Mouse (Mus musculus): ENCODE results near the gene Tprg.

Tprg gene

DNA sequence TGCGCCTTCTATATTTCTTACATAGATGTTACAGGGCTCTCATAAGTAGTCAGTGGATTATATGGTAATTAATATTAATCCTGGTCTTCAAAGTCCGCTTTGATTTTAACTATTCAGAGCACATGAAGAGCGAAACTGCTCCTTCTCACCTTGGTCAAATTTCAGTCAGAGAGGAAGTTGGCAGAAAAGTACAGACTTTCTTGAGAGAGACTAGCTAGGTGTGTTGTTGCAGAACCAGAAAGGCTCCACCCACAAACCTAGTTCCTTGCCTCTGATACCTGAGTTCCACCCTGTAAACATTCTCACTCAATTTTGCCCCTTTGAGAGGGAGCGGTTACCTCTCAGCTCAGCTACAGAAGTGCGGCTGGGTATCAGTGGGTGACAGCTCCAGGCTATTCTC is at the start of gene Tprg:
Gene Tprg, plus strand, starts transcription at position 301 of the 400 bp plus-strand sequence.
- in situ Hi-C loops (cut with MboI, MseI), result no loop called here

GRCm38 (mm10) chr16:25238274-25239050 is 48.2 kb upstream of the Tprg start:
- in situ Hi-C loops (cut with MboI, MseI), result no loop called here

DNA sequence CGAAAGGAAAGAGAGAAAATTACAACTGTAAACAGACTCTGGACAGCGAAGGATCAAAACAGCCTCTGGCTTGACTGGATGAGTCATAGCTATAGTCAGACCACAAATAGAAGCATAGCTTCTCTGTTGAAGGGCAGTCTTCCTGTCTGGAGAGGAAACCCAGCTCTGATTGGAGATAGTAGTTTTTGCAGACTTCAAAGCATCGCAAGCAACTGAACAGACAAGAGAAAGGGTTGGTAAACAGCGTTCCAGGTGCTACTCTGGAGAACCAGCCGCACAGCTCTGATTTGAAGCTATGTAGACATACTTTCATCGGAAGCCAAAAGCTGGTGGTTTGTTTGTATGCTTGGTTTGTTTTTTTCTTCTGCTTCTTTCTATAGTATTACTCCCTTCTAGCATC is 37.7 kb upstream of the Tprg start:
- in situ Hi-C loops (cut with MboI, MseI), result loop anchor here (5.0 kb wide), 1 partner anchor 87 kb away; no protein-coding TSS in a partner anchor

GRCm38 (mm10) chr16:25250129-25250749 is 36.4 kb upstream of the Tprg start:
- in situ Hi-C loops (cut with MboI, MseI), result loop anchor here (25.0 kb wide), 1 partner anchor 1088 kb away; no protein-coding TSS in a partner anchor

GRCm38 (mm10) chr16:25251080-25251479 is 35.5 kb upstream of the Tprg start:
- in situ Hi-C loops (cut with MboI, MseI), result loop anchor here (25.0 kb wide), 1 partner anchor 1089 kb away; no protein-coding TSS in a partner anchor

- in situ Hi-C loops (cut with MboI, MseI), result loop anchor here (5.0 to 25.0 kb wide), 2 partner anchors 972 to 1092 kb away; no protein-coding TSS in a partner anchor
Measured at GRCm38 (mm10) chr16:25254646-25255045, 32.0 kb upstream of the Tprg start.

GRCm38 (mm10) chr16:25255186-25255585 is 31.4 kb upstream of the Tprg start:
- in situ Hi-C loops (cut with MboI, MseI), result loop anchor here (5.0 to 25.0 kb wide), 2 partner anchors 973 to 1093 kb away; no protein-coding TSS in a partner anchor

DNA sequence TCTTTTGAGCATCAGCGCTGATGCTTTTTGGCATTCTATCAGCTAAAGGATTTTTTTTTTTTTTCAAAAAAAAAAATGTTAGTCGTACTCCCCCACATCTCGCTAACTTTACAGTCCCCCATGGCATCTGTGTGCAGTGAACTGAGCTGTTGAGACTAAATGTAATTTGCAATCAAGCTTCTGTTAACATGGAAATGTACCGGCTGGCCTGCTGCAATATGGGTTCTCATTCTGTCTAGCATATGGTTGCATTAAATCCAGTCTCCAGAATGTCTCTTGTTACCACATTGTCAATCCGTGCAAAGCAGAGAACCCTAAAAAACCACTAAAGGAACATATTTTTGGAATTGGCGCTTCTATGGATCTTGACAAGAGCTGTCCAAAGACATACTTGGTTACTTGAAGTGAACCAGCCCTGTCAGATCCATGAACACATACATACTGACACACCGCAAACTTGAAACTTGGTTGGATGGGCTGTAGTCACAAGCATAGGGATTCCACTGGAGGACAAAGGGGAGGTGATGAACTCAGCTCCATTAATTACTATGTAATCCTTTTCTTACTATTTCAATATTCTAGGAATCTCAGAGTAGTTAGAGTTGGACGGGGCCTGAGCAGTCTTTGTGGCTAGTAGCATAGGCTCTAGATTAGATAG is 30.9 kb upstream of the Tprg start:
- in situ Hi-C loops (cut with MboI, MseI), result loop anchor here (5.0 to 25.0 kb wide), 2 partner anchors 973 to 1093 kb away; no protein-coding TSS in a partner anchor

- in situ Hi-C loops (cut with MboI, MseI), result loop anchor here (5.0 to 25.0 kb wide), 4 partner anchors 148 to 1305 kb away; partner anchors contain the start of genes Bcl6 and Gm37419
Measured at GRCm38 (mm10) chr16:25262306-25262705, 24.3 kb upstream of the Tprg start.

- in situ Hi-C loops (cut with MboI, MseI), result loop anchor here (5.0 to 25.0 kb wide), 4 partner anchors 148 to 1306 kb away; partner anchors contain the start of genes Bcl6 and Gm37419
Measured at GRCm38 (mm10) chr16:25262965-25263364, 23.7 kb upstream of the Tprg start.

- in situ Hi-C loops (cut with MboI, MseI), result loop anchor here (5.0 to 25.0 kb wide), 4 partner anchors 149 to 1306 kb away; partner anchors contain the start of genes Bcl6 and Gm37419
Measured at GRCm38 (mm10) chr16:25263520-25264149, 23.0 kb upstream of the Tprg start.

- in situ Hi-C loops (cut with MboI, MseI), result loop anchor here (10.0 to 25.0 kb wide), 3 partner anchors 150 to 1280 kb away; partner anchors contain the start of genes Bcl6 and Gm37419
Measured at GRCm38 (mm10) chr16:25265177-25265576, 21.4 kb upstream of the Tprg start.

- in situ Hi-C loops (cut with MboI, MseI), result loop anchor here (10.0 to 25.0 kb wide), 3 partner anchors 153 to 1283 kb away; partner anchors contain the start of genes Bcl6 and Gm37419
Measured at GRCm38 (mm10) chr16:25268276-25268675, 18.3 kb upstream of the Tprg start.

GRCm38 (mm10) chr16:25282563-25282962 is 4.1 kb upstream of the Tprg start:
- in situ Hi-C loops (cut with MboI, MseI), result no loop called here

DNA sequence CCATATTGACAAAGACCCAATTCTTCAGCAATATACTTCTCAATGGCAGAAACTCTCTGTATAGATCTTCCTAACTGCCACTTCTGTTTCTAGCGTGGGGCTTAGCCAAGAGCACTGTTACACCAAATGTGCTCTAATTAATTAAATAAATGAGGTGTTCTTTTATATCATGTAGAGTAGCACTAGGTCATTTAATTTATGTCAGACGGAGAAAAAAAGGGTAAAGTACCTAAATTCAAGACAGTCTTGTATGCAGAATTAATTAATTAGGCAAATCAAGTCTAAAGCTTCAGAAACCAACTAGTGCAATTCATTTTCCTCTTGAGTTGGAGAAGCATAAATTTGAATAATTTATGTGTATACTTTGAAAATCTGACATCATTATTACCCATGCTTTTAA is 7.1 kb downstream of the Tprg start:
- in situ Hi-C loops (cut with MboI, MseI), result no loop called here

- in situ Hi-C loops (cut with MboI, MseI), result no loop called here
Measured at GRCm38 (mm10) chr16:25295546-25295945, 8.9 kb downstream of the Tprg start.

DNA sequence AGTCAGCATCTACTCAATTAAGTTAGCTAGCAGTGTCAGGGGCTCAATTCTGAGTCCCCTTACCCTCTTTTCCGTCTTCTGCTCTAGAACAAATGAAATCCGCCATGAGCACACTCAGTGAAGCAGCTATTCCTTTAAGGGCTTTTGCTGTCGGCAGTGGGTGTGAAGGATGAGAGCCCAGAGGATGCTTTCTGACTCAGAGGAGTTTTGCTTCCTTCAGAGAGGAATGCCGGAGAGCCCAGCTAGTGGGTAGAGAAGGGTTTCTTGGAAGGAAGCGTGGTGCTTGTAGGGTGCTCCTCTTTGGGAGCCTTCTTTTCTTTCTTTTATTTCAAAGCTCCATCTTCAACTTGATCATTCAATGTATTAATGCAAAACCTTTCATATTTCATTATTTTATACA is 10.1 kb downstream of the Tprg start:
- in situ Hi-C loops (cut with MboI, MseI), result no loop called here

DNA sequence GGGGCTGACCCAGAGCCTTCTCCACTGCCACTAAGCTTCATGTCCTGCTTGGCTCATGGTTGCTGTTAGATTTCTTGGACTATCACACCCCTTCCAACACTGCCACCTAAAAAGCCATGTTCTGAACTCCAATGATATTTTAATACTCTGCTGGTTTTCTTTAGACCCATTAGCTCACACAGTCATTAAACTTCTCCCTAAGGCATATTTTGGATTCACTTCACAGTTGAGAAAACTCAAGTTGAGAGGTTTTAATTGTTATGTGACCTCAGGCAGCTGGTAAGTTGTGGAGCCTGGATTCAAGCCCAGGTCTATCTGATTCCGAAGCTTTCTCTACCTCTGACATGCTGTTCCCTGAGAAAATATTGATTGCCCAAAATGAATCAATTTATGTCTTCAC is 11.6 kb downstream of the Tprg start:
- in situ Hi-C loops (cut with MboI, MseI), result no loop called here

GRCm38 (mm10) chr16:25302616-25303015 is 16.0 kb downstream of the Tprg start:
- in situ Hi-C loops (cut with MboI, MseI), result no loop called here

- in situ Hi-C loops (cut with MboI, MseI), result no loop called here
Measured at GRCm38 (mm10) chr16:25314006-25314405, 27.4 kb downstream of the Tprg start.

GRCm38 (mm10) chr16:25315090-25315489 is 28.5 kb downstream of the Tprg start:
- in situ Hi-C loops (cut with MboI, MseI), result no loop called here

All from T-helper 1 cell (primary cell).